ENCODE assay signal across 25 mouse cellular contexts in genomic region chr10:72679086-72679485, GRCm38 (mm10). TPM values are rescaled to one million over a fixed set of nuclear protein-coding genes. Genes with fewer than 3 reads are reported as not detected.
DNase-seq lines count a peak whose midpoint lies in the region; ATAC-seq and TF ChIP-seq lines count a peak whose summit lies in the region.
"Had no signal": no experiment of that assay in that cellular context is flagged by ENCODE, and none has a peak within 500 bp of the region (broad histone marks: within the 10 kb centered on the region; RNA-seq: fewer than 3 reads in every experiment).

No protein-coding gene starts in this region.

- 60% methylated on average over 4 of the region's 4 CpGs for WGBS in heart, embryonic 13.5 days
- 93% methylated on average over 4 of the region's 4 CpGs for WGBS in midbrain, postnatal 0 days
- WGBS in forebrain, embryonic 15.5 days, result 82% methylated on average over 4 of the region's 4 CpGs

- intact Hi-C loops in gastrocnemius, adult 2 months (cut with DNase I), result no loop called here
- intact Hi-C loops in gastrocnemius, postnatal 14 days (cut with DNase I; ENCODE audit: low total_unique reads), result no loop called here
- intact Hi-C loops in heart, postnatal 25 days (cut with DNase I), result no loop called here
- intact Hi-C loops in heart, postnatal 10 days (cut with DNase I), result no loop called here

- H3K4me1 ChIP-seq in heart, embryonic 13.5 days, result peaks cover 9% of the 10 kb centered on the region
- no peaks in the 10 kb centered on the region for H3K4me1 ChIP-seq in midbrain, postnatal 0 days (ENCODE audit: insufficient read depth, low read length)
- H3K4me1 ChIP-seq in forebrain, embryonic 15.5 days, result no peaks in the 10 kb centered on the region
- H3K4me1 ChIP-seq: embryonic facial prominence, embryonic 12.5 days; embryonic facial prominence, embryonic 15.5 days had no signal

- H3K36me3 ChIP-seq in heart, embryonic 13.5 days, result peaks cover 8% of the 10 kb centered on the region
- H3K36me3 ChIP-seq in midbrain, postnatal 0 days (ENCODE audit: insufficient read depth, low read length), result peaks cover 5% of the 10 kb centered on the region; the same call in 1 of the 2 replicates
- H3K36me3 ChIP-seq in forebrain, embryonic 15.5 days, result peaks cover 7% of the 10 kb centered on the region

- H3K27ac ChIP-seq in gastrocnemius, adult 2 months, result no peak overlapping the region
- 0 out of 2 replicates have a peak overlapping the region, but pooled peaks have one; percentile 32 for H3K27ac ChIP-seq in heart, embryonic 13.5 days (replicated peaks)
- no peak overlapping the region for H3K27ac ChIP-seq in midbrain, postnatal 0 days (ENCODE audit: low read depth, low read length)
- no peak overlapping the region for H3K27ac ChIP-seq in forebrain, embryonic 15.5 days (replicated peaks)
- H3K27ac ChIP-seq: embryonic facial prominence, embryonic 12.5 days; embryonic facial prominence, embryonic 15.5 days; heart, adult 2 months; hindbrain, embryonic 14.5 days; hindbrain, postnatal 0 days had no signal

- ATAC-seq in heart, embryonic 13.5 days (ENCODE audit: extremely low read depth, insufficient number of reproducible peaks, low FRiP score, low TSS enrichment), result no peak
- ATAC-seq in midbrain, postnatal 0 days (ENCODE audit: low FRiP score), result no peak
- no peak for ATAC-seq in forebrain, embryonic 15.5 days (replicated peaks)
- ATAC-seq: forebrain, embryonic 14.5 days; hindbrain, postnatal 0 days; inflammation-experienced regulatory T-cells, adult 6 months; intestine, embryonic 16.5 days had no signal

- no peak overlapping the region for H3K9ac ChIP-seq in heart, embryonic 13.5 days
- H3K9ac ChIP-seq in midbrain, postnatal 0 days (replicated peaks; ENCODE audit: low read length, poor library complexity, severe bottlenecking), result no peak overlapping the region
- no peak overlapping the region for H3K9ac ChIP-seq in forebrain, embryonic 15.5 days (replicated peaks)
- H3K9ac ChIP-seq: embryonic facial prominence, embryonic 12.5 days; embryonic facial prominence, embryonic 15.5 days; hindbrain, embryonic 14.5 days had no signal

- H3K9me3 ChIP-seq in heart, embryonic 13.5 days, result peaks cover 2% of the 10 kb centered on the region; the same call in 1 of the 2 replicates
- no peaks in the 10 kb centered on the region for H3K9me3 ChIP-seq in midbrain, postnatal 0 days (ENCODE audit: low read length)
- no peaks in the 10 kb centered on the region for H3K9me3 ChIP-seq in forebrain, embryonic 15.5 days
- H3K9me3 ChIP-seq: embryonic facial prominence, embryonic 12.5 days; embryonic facial prominence, embryonic 15.5 days had no signal

- H3K4me2 ChIP-seq in heart, embryonic 13.5 days, result no peak overlapping the region
- no peak overlapping the region for H3K4me2 ChIP-seq in midbrain, postnatal 0 days (ENCODE audit: low read depth, low read length, poor library complexity, severe bottlenecking)
- no peak overlapping the region for H3K4me2 ChIP-seq in forebrain, embryonic 15.5 days (replicated peaks)
- H3K4me2 ChIP-seq: embryonic facial prominence, embryonic 12.5 days; embryonic facial prominence, embryonic 15.5 days; hindbrain, embryonic 14.5 days had no signal

- peak; percentile 17 for DNase-seq in gastrocnemius, adult 2 months
- DNase-seq in gastrocnemius, postnatal 14 days, result no peak
- no peak for DNase-seq in heart, postnatal 25 days (ENCODE audit: low spot score)
- peak; percentile 44 for DNase-seq in NIH3T3 (ENCODE audit: low read depth)
- DNase-seq in heart, postnatal 10 days, result peak; percentile 29 to 52
- DNase-seq in midbrain, postnatal 0 days (ENCODE audit: low spot score), result no peak
- DNase-seq: adrenal gland, adult 2 months; adrenal gland, postnatal 14 days; cerebellum, adult 11 months; cerebellum, adult 2 months; cerebellum, adult 9-11 months; gastrocnemius, postnatal 10 days; kidney, adult 18-20 months; kidney, adult 9 months had no signal

- no peak for TF ChIP-seq CTCF in gastrocnemius, adult 2 months (IDR thresholded peaks at IDR 0.05)
- no peak for TF ChIP-seq CTCF in midbrain, postnatal 0 days (IDR thresholded peaks at IDR 0.05)

- no peak overlapping the region for H3K4me3 ChIP-seq in gastrocnemius, adult 2 months
- no peak overlapping the region for H3K4me3 ChIP-seq in heart, embryonic 13.5 days
- H3K4me3 ChIP-seq in midbrain, postnatal 0 days (ENCODE audit: low read depth, low read length), result no peak overlapping the region
- no peak overlapping the region for H3K4me3 ChIP-seq in forebrain, embryonic 15.5 days
- H3K4me3 ChIP-seq: embryonic facial prominence, embryonic 12.5 days; embryonic facial prominence, embryonic 15.5 days; heart, adult 2 months had no signal

- H3K27me3 ChIP-seq in heart, embryonic 13.5 days (replicated peaks), result no peaks in the 10 kb centered on the region
- no peaks in the 10 kb centered on the region for H3K27me3 ChIP-seq in midbrain, postnatal 0 days (ENCODE audit: insufficient read depth, low read length)
- no peaks in the 10 kb centered on the region for H3K27me3 ChIP-seq in forebrain, embryonic 15.5 days
- H3K27me3 ChIP-seq: embryonic facial prominence, embryonic 12.5 days; embryonic facial prominence, embryonic 15.5 days; Patski had no signal

RNA-seq across cellular contexts. Expression of gene Zwint, which starts 24.4 kb away (rescaled TPM):
- total RNA-seq in gastrocnemius, adult 2 months (2021), result 10 to 100 TPM; 32.4 to 35.5 TPM
- total RNA-seq in gastrocnemius, postnatal 14 days (2021), result 10 to 100 TPM; 30.1 to 32.7 TPM
- polyA plus RNA-seq in heart, embryonic 13.5 days (2015; fragmentation: Nextera tagmentation; extraction: Ambion mirVana), result 268 and 283 TPM in 2 replicates
- total RNA-seq in heart, postnatal 25 days (2021), result 10 to 100 TPM; 39.9 to 44.1 TPM
- total RNA-seq in heart, postnatal 10 days (2021), result 10 to 100 TPM; 60.6 to 65.0 TPM
- 937 and 951 TPM in 2 replicates for total RNA-seq in midbrain, postnatal 0 days (2014; rRNA removed)
- polyA plus RNA-seq in midbrain, postnatal 0 days (2015; fragmentation: Nextera tagmentation; extraction: Ambion mirVana), result 1,277 and 1,350 TPM in 2 replicates
- polyA plus RNA-seq in forebrain, embryonic 15.5 days (2015; fragmentation: Nextera tagmentation; extraction: Ambion mirVana), result 523 and 561 TPM in 2 replicates

Comparison
In these comparisons a context has a peak if more than half of its experiments do, and no peak if none do; other contexts are left out.
1. DNase-seq: peak in gastrocnemius, adult 2 months (single experiment), NIH3T3 (single experiment) and heart, postnatal 10 days (2 of 2); none in gastrocnemius, postnatal 14 days (single experiment), heart, postnatal 25 days (single experiment) and midbrain, postnatal 0 days (single experiment).
2. RNA of gene Zwint, which starts 24.4 kb away (total RNA-seq): 937 to 951 TPM in midbrain, postnatal 0 days; 60.6 to 65.0 TPM in heart, postnatal 10 days, 39.9 to 44.1 TPM in heart, postnatal 25 days, 32.4 to 35.5 TPM in gastrocnemius, adult 2 months and 30.1 to 32.7 TPM in gastrocnemius, postnatal 14 days; every median in the first group is over 10 times any median in the second.